Mouse (Mus musculus) midbrain, embryonic 15.5 days (tissue): Measurements from ENCODE around the gene Atp2b2. TPM values are rescaled to one million over a fixed set of nuclear protein-coding genes. Genes with fewer than 3 reads are reported as not detected.
A peak's percentile ranks its signal among the peaks of the same experiment; 100 is the strongest.
"Not testable (repeated sequence)": the region's sequence is repeated elsewhere in the genome, so short reads cannot be mapped to it uniquely, and the experiment has no call there.

Experiments
- ATAC-seq: fragments of 200-750 bp; cut with Nextera tagmentation; replicated peaks from 2 replicates; pipeline ENCODE4 v1.8.0; 2017; ENCODE audit warnings: moderate TSS enrichment
- H3K27ac ChIP-seq: fragments of 300-500 bp; sonication (generic); 2 replicates; pipeline ENCODE4 v1.5.1; 2015; ENCODE audit warnings: mild to moderate bottlenecking, inconsistent platforms
- H3K27me3 ChIP-seq: fragments of 300-500 bp; sonication (generic); replicated peaks from 2 replicates; pipeline ENCODE4 v1.6.1; 2015; ENCODE audit warnings: inconsistent platforms
- H3K36me3 ChIP-seq: fragments of 300-500 bp; sonication (generic); replicated peaks from 2 replicates; pipeline ENCODE4 v1.6.1; 2015; ENCODE audit warnings: inconsistent platforms
- H3K4me1 ChIP-seq: fragments of 300-500 bp; sonication (generic); 2 replicates; pipeline ENCODE4 v1.6.1; 2015; ENCODE audit warnings: inconsistent platforms
- H3K4me2 ChIP-seq: fragments of 300-500 bp; sonication (generic); 2 replicates; pipeline ENCODE4 v1.6.1; 2015; ENCODE audit warnings: inconsistent platforms, mild to moderate bottlenecking, moderate library complexity
- H3K4me3 ChIP-seq: fragments of 300-500 bp; sonication (generic); 2 replicates; pipeline ENCODE4 v1.5.1; 2015; ENCODE audit warnings: mild to moderate bottlenecking, inconsistent platforms
- H3K9ac ChIP-seq: fragments of 300-500 bp; sonication (generic); 2 replicates; pipeline ENCODE4 v1.6.1; 2015; ENCODE audit warnings: mild to moderate bottlenecking, inconsistent platforms
- H3K9me3 ChIP-seq: fragments of 300-500 bp; sonication (generic); 2 replicates; pipeline ENCODE4 v1.6.1; 2016; ENCODE audit warnings: inconsistent platforms
- WGBS: fragments of 180-500 bp; shearing (Covaris S2); methylation state at CpG from one replicate; pipeline ENCODE4 v1.1.7; 2015; ENCODE audit warnings: mixed read lengths; 5-methylcytosine and 5-hydroxymethylcytosine counted together
- polyA plus RNA-seq: library from polyadenylated mRNA; unstranded; fragments of >200 nt; fragmentation: Nextera tagmentation; extraction: Ambion mirVana; gene quantifications from 2 replicates; pipeline ENCODE4 v1.2.1, GENCODE M21; 2015

Atp2b2 gene
- polyA plus RNA-seq, 1 experiment from 2014 or later: 25.9 TPM

GRCm38 (mm10) chr6:113741425-113741824 lies 301.0 kb downstream of the Atp2b2 start:
- ATAC-seq: no peak
- Histone ChIP-seq H3K9ac (no peak overlapping the region), H3K4me2 (no peak overlapping the region), H3K27ac (no peak overlapping the region), H3K9me3 (no peaks in the 10 kb centered on the region), H3K27me3 (no peaks in the 10 kb centered on the region), H3K4me1 (peaks cover 17% of the 10 kb centered on the region), H3K4me3 (no peak overlapping the region), H3K36me3 (peaks cover 6% of the 10 kb centered on the region; the same call in 1 of the 2 replicates)
- 71% methylated on average over 2 of the region's 2 CpGs for WGBS

GRCm38 (mm10) chr6:113740236-113741217 lies 301.9 kb downstream of the Atp2b2 start, which contains the start of gene Sec13:
Gene Sec13, minus strand, starts transcription at chr6:113740743.
- Histone ChIP-seq H3K27me3 (no peaks in the 10 kb centered on the region), H3K9me3 (no peaks in the 10 kb centered on the region), H3K4me1 (peaks cover 17% of the 10 kb centered on the region), H3K9ac (peak within 1 kb of the TSS; percentile 88), H3K27ac (peak within 1 kb of the TSS; percentile 76), H3K4me2 (peak within 1 kb of the TSS; percentile 92), H3K36me3 (peaks cover 13% of the 10 kb centered on the region; the same call in 1 of the 2 replicates), H3K4me3 (peak within 1 kb of the TSS; percentile 93)
- 5% methylated on average over 41 of the region's 41 CpGs for WGBS
- peak; percentile 91 for ATAC-seq

GRCm38 (mm10) chr6:113737318-113738046 lies 304.9 kb downstream of the Atp2b2 start:
- Histone ChIP-seq H3K4me2 (no peak overlapping the region), H3K9ac (no peak overlapping the region), H3K36me3 (peaks cover 29% of the 10 kb centered on the region), H3K4me3 (no peak overlapping the region), H3K27ac (no peak overlapping the region), H3K4me1 (peaks cover 17% of the 10 kb centered on the region), H3K27me3 (no peaks in the 10 kb centered on the region), H3K9me3 (no peaks in the 10 kb centered on the region)
- 93% methylated on average over 9 of the region's 9 CpGs for WGBS
- no peak for ATAC-seq

- no peak overlapping the region for H3K4me2 ChIP-seq
- no peaks in the 10 kb centered on the region for H3K4me1 ChIP-seq
- no peak for ATAC-seq
- H3K27ac ChIP-seq: no peak overlapping the region
- H3K27me3 ChIP-seq: no peaks in the 10 kb centered on the region
- H3K9me3 ChIP-seq: no peaks in the 10 kb centered on the region
- peaks cover 71% of the 10 kb centered on the region for H3K36me3 ChIP-seq
- 94% methylated on average over 3 of the region's 3 CpGs for WGBS
- H3K4me3 ChIP-seq: no peak overlapping the region
- no peak overlapping the region for H3K9ac ChIP-seq
These were observed 311.1 kb downstream of the Atp2b2 start for GRCm38 (mm10) chr6:113731296-113731695.

GRCm38 (mm10) chr6:113728181-113728580 lies 314.2 kb downstream of the Atp2b2 start:
- ATAC-seq: no peak
- WGBS: 90% methylated on average over 7 of the region's 7 CpGs
- Histone ChIP-seq H3K4me3 (no peak overlapping the region), H3K4me1 (no peaks in the 10 kb centered on the region), H3K36me3 (peaks cover 55% of the 10 kb centered on the region), H3K27me3 (no peaks in the 10 kb centered on the region), H3K9ac (no peak overlapping the region), H3K27ac (no peak overlapping the region), H3K9me3 (no peaks in the 10 kb centered on the region), H3K4me2 (no peak overlapping the region)

GRCm38 (mm10) chr6:113721061-113721460 lies 321.4 kb downstream of the Atp2b2 start:
- H3K27ac ChIP-seq: no peak overlapping the region
- H3K4me1 ChIP-seq: no peaks in the 10 kb centered on the region
- H3K27me3 ChIP-seq: no peaks in the 10 kb centered on the region
- H3K36me3 ChIP-seq: peaks cover 17% of the 10 kb centered on the region
- no peak overlapping the region for H3K9ac ChIP-seq
- H3K4me3 ChIP-seq: no peak overlapping the region
- H3K9me3 ChIP-seq: no peaks in the 10 kb centered on the region
- no peak overlapping the region for H3K4me2 ChIP-seq
- no peak for ATAC-seq
- WGBS: 95% methylated on average over 4 of the region's 4 CpGs

- Histone ChIP-seq H3K27ac (no peak within 1 kb of the TSS), H3K4me3 (no peak within 1 kb of the TSS), H3K9ac (no peak within 1 kb of the TSS), H3K4me2 (no peak within 1 kb of the TSS), H3K9me3 (no peaks in the 10 kb centered on the region), H3K36me3 (peaks cover 20% of the 10 kb centered on the region; the same call in 1 of the 2 replicates), H3K4me1 (no peaks in the 10 kb centered on the region), H3K27me3 (no peaks in the 10 kb centered on the region)
- WGBS: 88% methylated on average over 3 of the region's 3 CpGs
- no peak for ATAC-seq
These were observed 322.5 kb downstream of the Atp2b2 start, which contains the start of gene Ghrl for GRCm38 (mm10) chr6:113719878-113720277. Gene Ghrl, minus strand, starts transcription at chr6:113719880.

- Histone ChIP-seq H3K27ac (no peak overlapping the region), H3K4me2 (no peak overlapping the region), H3K9me3 (no peaks in the 10 kb centered on the region), H3K4me1 (no peaks in the 10 kb centered on the region), H3K27me3 (no peaks in the 10 kb centered on the region), H3K36me3 (peaks cover 36% of the 10 kb centered on the region), H3K4me3 (no peak overlapping the region), H3K9ac (no peak overlapping the region)
- no peak for ATAC-seq
- 90% methylated on average over 3 of the region's 3 CpGs for WGBS
These were observed 324.9 kb downstream of the Atp2b2 start for GRCm38 (mm10) chr6:113717541-113717940.

- Histone ChIP-seq H3K27ac (no peak overlapping the region), H3K4me1 (no peaks in the 10 kb centered on the region), H3K36me3 (peaks cover 49% of the 10 kb centered on the region), H3K9me3 (no peaks in the 10 kb centered on the region), H3K4me2 (no peak overlapping the region), H3K9ac (no peak overlapping the region), H3K27me3 (no peaks in the 10 kb centered on the region), H3K4me3 (no peak overlapping the region)
- no peak for ATAC-seq
- WGBS: 89% methylated on average over 1 of the region's 1 CpGs
These were observed 327.6 kb downstream of the Atp2b2 start for GRCm38 (mm10) chr6:113714797-113715196.

GRCm38 (mm10) chr6:113714276-113714675 lies 328.1 kb downstream of the Atp2b2 start:
- no peaks in the 10 kb centered on the region for H3K4me1 ChIP-seq
- peaks cover 53% of the 10 kb centered on the region for H3K36me3 ChIP-seq
- 95% methylated on average over 2 of the region's 2 CpGs for WGBS

GRCm38 (mm10) chr6:113713389-113713788 lies 329.0 kb downstream of the Atp2b2 start:
- H3K4me1 ChIP-seq, H3K4me2 ChIP-seq, H3K9me3 ChIP-seq, H3K27ac ChIP-seq, H3K27me3 ChIP-seq, H3K4me3 ChIP-seq, H3K9ac ChIP-seq, ATAC-seq: not testable (repeated sequence)
- peaks cover 58% of the 10 kb centered on the region for H3K36me3 ChIP-seq
- WGBS: 95% methylated on average over 5 of the region's 5 CpGs

More at GRCm38 (mm10) chr6:113714276-113714675, 328.1 kb downstream of the Atp2b2 start:
- no peaks in the 10 kb centered on the region for H3K9me3 ChIP-seq
- ATAC-seq: no peak
- no peaks in the 10 kb centered on the region for H3K27me3 ChIP-seq
- H3K9ac ChIP-seq: no peak overlapping the region
- H3K27ac ChIP-seq: no peak overlapping the region
- H3K4me2 ChIP-seq: no peak overlapping the region
- no peak overlapping the region for H3K4me3 ChIP-seq

GRCm38 (mm10) chr6:113712718-113713117 lies 329.7 kb downstream of the Atp2b2 start:
- no peaks in the 10 kb centered on the region for H3K9me3 ChIP-seq
- ATAC-seq: no peak
- no peak overlapping the region for H3K4me2 ChIP-seq
- no peak overlapping the region for H3K9ac ChIP-seq
- no peak overlapping the region for H3K4me3 ChIP-seq
- no peaks in the 10 kb centered on the region for H3K4me1 ChIP-seq
- no peak overlapping the region for H3K27ac ChIP-seq
- no peaks in the 10 kb centered on the region for H3K27me3 ChIP-seq
- H3K36me3 ChIP-seq: peaks cover 64% of the 10 kb centered on the region
- WGBS: 92% methylated on average over 3 of the region's 3 CpGs
